Mouse (Mus musculus): ENCODE measurements at regions not wholly inside any gene's neighbourhood (a gene's known extent, or its start where the extent isn't known, plus 50 kb on each side); places are given as distances from the start of the nearest gene placed in this dataset. TPM values are rescaled to one million over a fixed set of nuclear protein-coding genes. Genes with fewer than 3 reads are reported as not detected.

DNA sequence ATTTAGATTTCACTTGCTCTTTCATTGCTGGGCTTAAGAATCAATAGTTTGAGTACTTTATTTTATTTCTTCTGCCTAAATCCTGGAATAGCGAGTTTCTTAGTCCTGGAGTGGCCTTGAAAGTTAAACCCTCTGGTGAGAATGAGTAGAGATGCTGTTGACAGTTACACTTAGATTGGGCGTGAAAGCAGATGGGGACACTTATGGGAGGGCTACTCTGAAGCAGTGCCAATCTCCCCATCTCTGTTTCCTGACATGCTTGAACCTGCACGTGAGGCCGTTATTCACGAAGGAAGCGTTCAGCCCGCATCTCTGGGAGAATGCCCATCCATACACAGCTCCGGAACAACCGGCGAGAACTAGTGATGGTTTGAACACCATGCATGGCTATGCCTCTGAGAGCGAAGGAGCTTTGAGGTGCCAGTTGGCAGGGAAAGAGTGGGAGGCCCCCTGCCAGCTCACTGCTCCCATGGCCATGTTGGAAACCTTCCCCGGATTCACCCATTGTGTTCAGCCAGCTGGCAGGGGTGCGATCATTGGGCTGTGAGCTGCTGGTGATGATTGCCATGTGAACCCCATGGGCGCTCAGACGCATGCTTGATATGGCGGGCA, 792.2 kb upstream of the Got2 start:
- intact Hi-C loops (cut with DNase I): no loop called here
- DNase-seq (ENCODE audit: low spot score in 2 of 2): peak; percentile 4 to 7

- DNase-seq (ENCODE audit: low spot score in 2 of 2): no peak
- intact Hi-C loops (cut with DNase I): no loop called here
These were observed 791.2 kb upstream of the Got2 start for GRCm38 (mm10) chr8:96679510-96679909.

- intact Hi-C loops (cut with DNase I): no loop called here
- DNase-seq (ENCODE audit: low spot score in 2 of 2): no peak
These were observed 786.4 kb upstream of the Got2 start for GRCm38 (mm10) chr8:96674703-96675102.

DNA sequence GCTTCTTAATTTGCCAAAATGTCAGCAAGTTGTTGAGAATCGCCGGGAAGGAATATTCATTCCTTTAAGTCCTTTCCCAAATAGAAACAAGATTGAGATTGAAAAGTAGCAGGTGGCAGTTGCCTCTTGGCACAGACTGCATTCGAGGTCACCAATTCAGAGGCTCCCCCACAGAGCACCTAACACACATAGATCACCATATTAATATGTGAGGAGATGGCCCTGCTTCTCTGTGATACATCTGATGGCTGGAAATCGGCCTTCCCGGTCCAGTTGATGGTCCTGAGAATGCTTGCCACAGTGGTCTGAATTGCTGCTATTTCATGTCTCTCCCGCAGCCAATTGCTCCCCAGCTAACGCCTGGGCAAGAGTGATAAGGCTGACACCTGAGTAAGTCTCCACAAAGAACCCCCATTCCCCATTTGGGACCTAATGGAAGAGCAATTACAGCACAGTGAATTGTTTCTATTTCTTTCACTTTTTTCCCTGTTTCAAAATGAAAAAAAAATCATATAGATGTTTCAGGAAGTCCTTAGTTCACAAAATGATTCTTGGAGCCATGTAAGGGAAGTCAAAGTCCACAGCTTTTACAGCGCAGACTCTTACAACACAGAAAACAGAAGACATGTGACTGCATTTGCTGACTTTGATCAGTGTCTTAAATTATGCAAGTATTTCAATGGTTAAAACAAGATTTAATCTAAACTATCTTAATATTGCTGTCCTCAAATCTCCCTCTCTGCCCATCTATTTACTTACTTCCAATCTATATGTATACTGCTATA, 768.3 kb upstream of the Got2 start:
- intact Hi-C loops (cut with DNase I): no loop called here
- no peak for DNase-seq (ENCODE audit: low spot score in 2 of 2)

DNA sequence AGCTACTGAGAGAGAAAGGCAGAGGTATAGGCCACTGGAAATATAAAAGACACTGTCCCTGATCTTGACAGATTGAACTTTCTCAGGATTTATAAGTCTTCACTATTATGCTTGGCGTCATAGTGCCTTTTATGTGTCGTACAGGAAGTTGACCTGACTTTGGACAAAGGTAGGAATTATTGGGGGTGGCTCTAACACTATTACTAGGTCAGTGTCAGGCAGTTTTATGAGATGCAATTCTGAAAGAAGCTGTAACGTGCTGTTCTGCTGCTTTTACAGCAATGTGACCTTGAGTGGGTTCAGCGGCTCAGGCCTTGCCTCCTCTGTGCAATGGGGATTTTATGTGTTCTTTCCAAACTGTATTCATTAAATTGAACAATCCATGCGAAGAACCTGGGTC, 759.4 kb upstream of the Got2 start:
- intact Hi-C loops (cut with DNase I): no loop called here
- DNase-seq (ENCODE audit: low spot score in 2 of 2): no peak

Small RNAs in the stretch of these regions (microRNA-seq; reads per million reads assigned to microRNA genes)
- gene Gm24132: not detected
